Mouse (Mus musculus): ENCODE measurements around the gene Nosip. TPM values are rescaled to one million over a fixed set of nuclear protein-coding genes. Genes with fewer than 3 reads are reported as not detected.

Gene Nosip
- 4.6 TPM for polyA plus RNA-seq (2014; fragmentation: Illumina TruSeq; extraction: RNeasy Lipid Tissue Mini Kit (QIAGEN cat#74804); ENCODE audit: low replicate concordance)

GRCm38 (mm10) chr7:45062239-45062835 is at the start of gene Nosip, which contains the start of gene Prrg2:
Gene Nosip (plus strand): TSS chr7:45062429.
Gene Prrg2 (minus strand): TSS chr7:45062677.

GRCm38 (mm10) chr7:45015957-45016612 is 46.1 kb upstream of the Nosip start, which contains the start of gene Scaf1:
Gene Scaf1 (minus strand): TSS chr7:45016363.

GRCm38 (mm10) chr7:45017242-45018061 is 44.8 kb upstream of the Nosip start, which contains the start of gene Rras:
Gene Rras (plus strand): TSS chr7:45017961.

GRCm38 (mm10) chr7:45052862-45053116 is 9.4 kb upstream of the Nosip start, which contains the start of gene Prr12:
Gene Prr12 (minus strand): TSS chr7:45052881.

GRCm38 (mm10) chr7:45092048-45092447 is 29.8 kb downstream of the Nosip start, which contains the start of gene Rcn3:
Gene Rcn3 (minus strand): TSS chr7:45092221.

GRCm38 (mm10) chr7:45103652-45104180 is 41.5 kb downstream of the Nosip start, which contains the start of gene Fcgrt:
Gene Fcgrt (minus strand): TSS chr7:45103851.

GRCm38 (mm10) chr7:45124224-45125143 is 62.3 kb downstream of the Nosip start, which contains the start of gene Rps11:
Gene Rps11 (minus strand): TSS chr7:45124439.

Other genes starting within 250 kb of the Nosip start
- gene Nup62, start 246.3 kb upstream of the Nosip start, polyA plus RNA-seq (2014; fragmentation: Illumina TruSeq; extraction: RNeasy Lipid Tissue Mini Kit (QIAGEN cat#74804); ENCODE audit: low replicate concordance): 3.6 TPM
- gene Il4i1, start 246.0 kb upstream of the Nosip start, polyA plus RNA-seq (2014; fragmentation: Illumina TruSeq; extraction: RNeasy Lipid Tissue Mini Kit (QIAGEN cat#74804); ENCODE audit: low replicate concordance): not detected
- 1.0 TPM for gene Atf5, start 245.8 kb upstream of the Nosip start, polyA plus RNA-seq (2014; fragmentation: Illumina TruSeq; extraction: RNeasy Lipid Tissue Mini Kit (QIAGEN cat#74804); ENCODE audit: low replicate concordance)
- 1.1 TPM for gene Akt1s1, start 213.4 kb upstream of the Nosip start, polyA plus RNA-seq (2014; fragmentation: Illumina TruSeq; extraction: RNeasy Lipid Tissue Mini Kit (QIAGEN cat#74804); ENCODE audit: low replicate concordance)
- gene Tbc1d17, start 213.3 kb upstream of the Nosip start, polyA plus RNA-seq (2014; fragmentation: Illumina TruSeq; extraction: RNeasy Lipid Tissue Mini Kit (QIAGEN cat#74804); ENCODE audit: low replicate concordance): not detected
- gene Pnkp, start 205.3 kb upstream of the Nosip start, polyA plus RNA-seq (2014; fragmentation: Illumina TruSeq; extraction: RNeasy Lipid Tissue Mini Kit (QIAGEN cat#74804); ENCODE audit: low replicate concordance): not detected
- gene Ptov1, start 192.6 kb upstream of the Nosip start, polyA plus RNA-seq (2014; fragmentation: Illumina TruSeq; extraction: RNeasy Lipid Tissue Mini Kit (QIAGEN cat#74804); ENCODE audit: low replicate concordance): not detected
- 1.3 TPM for gene Med25, start 169.7 kb upstream of the Nosip start, polyA plus RNA-seq (2014; fragmentation: Illumina TruSeq; extraction: RNeasy Lipid Tissue Mini Kit (QIAGEN cat#74804); ENCODE audit: low replicate concordance)
- 0.48 TPM for gene Fuz, start 166.3 kb upstream of the Nosip start, polyA plus RNA-seq (2014; fragmentation: Illumina TruSeq; extraction: RNeasy Lipid Tissue Mini Kit (QIAGEN cat#74804); ENCODE audit: low replicate concordance)
- gene Ap2a1, start 132.9 kb upstream of the Nosip start, polyA plus RNA-seq (2014; fragmentation: Illumina TruSeq; extraction: RNeasy Lipid Tissue Mini Kit (QIAGEN cat#74804); ENCODE audit: low replicate concordance): 9.8 TPM
- gene Tsks, start 119.2 kb upstream of the Nosip start, polyA plus RNA-seq (2014; fragmentation: Illumina TruSeq; extraction: RNeasy Lipid Tissue Mini Kit (QIAGEN cat#74804); ENCODE audit: low replicate concordance): not detected
- 0.15 TPM for gene Cpt1c, start 87.6 kb upstream of the Nosip start, polyA plus RNA-seq (2014; fragmentation: Illumina TruSeq; extraction: RNeasy Lipid Tissue Mini Kit (QIAGEN cat#74804); ENCODE audit: low replicate concordance)
- 2.3 TPM for gene Prmt1, start 75.9 kb upstream of the Nosip start, polyA plus RNA-seq (2014; fragmentation: Illumina TruSeq; extraction: RNeasy Lipid Tissue Mini Kit (QIAGEN cat#74804); ENCODE audit: low replicate concordance)
- gene Irf3, start 64.8 kb upstream of the Nosip start, polyA plus RNA-seq (2014; fragmentation: Illumina TruSeq; extraction: RNeasy Lipid Tissue Mini Kit (QIAGEN cat#74804); ENCODE audit: low replicate concordance): 11.1 TPM
- gene Bcl2l12, start 63.7 kb upstream of the Nosip start, polyA plus RNA-seq (2014; fragmentation: Illumina TruSeq; extraction: RNeasy Lipid Tissue Mini Kit (QIAGEN cat#74804); ENCODE audit: low replicate concordance): not detected
- 2.0 TPM for gene Scaf1, start 46.1 kb upstream of the Nosip start, polyA plus RNA-seq (2014; fragmentation: Illumina TruSeq; extraction: RNeasy Lipid Tissue Mini Kit (QIAGEN cat#74804); ENCODE audit: low replicate concordance)
- gene Rras, start 44.5 kb upstream of the Nosip start, polyA plus RNA-seq (2014; fragmentation: Illumina TruSeq; extraction: RNeasy Lipid Tissue Mini Kit (QIAGEN cat#74804); ENCODE audit: low replicate concordance): 1.1 TPM
- not detected for gene Prr12, start 9.5 kb upstream of the Nosip start, polyA plus RNA-seq (2014; fragmentation: Illumina TruSeq; extraction: RNeasy Lipid Tissue Mini Kit (QIAGEN cat#74804); ENCODE audit: low replicate concordance)
- 9.4 TPM for gene Prrg2, start 248 bp downstream of the Nosip start, polyA plus RNA-seq (2014; fragmentation: Illumina TruSeq; extraction: RNeasy Lipid Tissue Mini Kit (QIAGEN cat#74804); ENCODE audit: low replicate concordance)
- gene Rcn3, start 29.8 kb downstream of the Nosip start, polyA plus RNA-seq (2014; fragmentation: Illumina TruSeq; extraction: RNeasy Lipid Tissue Mini Kit (QIAGEN cat#74804); ENCODE audit: low replicate concordance): not detected
- 3.7 TPM for gene Fcgrt, start 41.4 kb downstream of the Nosip start, polyA plus RNA-seq (2014; fragmentation: Illumina TruSeq; extraction: RNeasy Lipid Tissue Mini Kit (QIAGEN cat#74804); ENCODE audit: low replicate concordance)
- 126 TPM for gene Rps11, start 62.0 kb downstream of the Nosip start, polyA plus RNA-seq (2014; fragmentation: Illumina TruSeq; extraction: RNeasy Lipid Tissue Mini Kit (QIAGEN cat#74804); ENCODE audit: low replicate concordance)
- 181 TPM for gene Rpl13a, start 66.3 kb downstream of the Nosip start, polyA plus RNA-seq (2014; fragmentation: Illumina TruSeq; extraction: RNeasy Lipid Tissue Mini Kit (QIAGEN cat#74804); ENCODE audit: low replicate concordance)
- gene Gm45713, start 73.8 kb downstream of the Nosip start, polyA plus RNA-seq (2014; fragmentation: Illumina TruSeq; extraction: RNeasy Lipid Tissue Mini Kit (QIAGEN cat#74804); ENCODE audit: low replicate concordance): not detected
- gene Flt3l, start 74.0 kb downstream of the Nosip start, polyA plus RNA-seq (2014; fragmentation: Illumina TruSeq; extraction: RNeasy Lipid Tissue Mini Kit (QIAGEN cat#74804); ENCODE audit: low replicate concordance): 13.9 TPM
- not detected for gene Pih1d1, start 91.9 kb downstream of the Nosip start, polyA plus RNA-seq (2014; fragmentation: Illumina TruSeq; extraction: RNeasy Lipid Tissue Mini Kit (QIAGEN cat#74804); ENCODE audit: low replicate concordance)
- gene Aldh16a1, start 92.2 kb downstream of the Nosip start, polyA plus RNA-seq (2014; fragmentation: Illumina TruSeq; extraction: RNeasy Lipid Tissue Mini Kit (QIAGEN cat#74804); ENCODE audit: low replicate concordance): 13.8 TPM
- gene Slc17a7, start 101.5 kb downstream of the Nosip start, polyA plus RNA-seq (2014; fragmentation: Illumina TruSeq; extraction: RNeasy Lipid Tissue Mini Kit (QIAGEN cat#74804); ENCODE audit: low replicate concordance): not detected
- gene Gfy, start 117.1 kb downstream of the Nosip start, polyA plus RNA-seq (2014; fragmentation: Illumina TruSeq; extraction: RNeasy Lipid Tissue Mini Kit (QIAGEN cat#74804); ENCODE audit: low replicate concordance): not detected
- gene Pth2, start 118.6 kb downstream of the Nosip start, polyA plus RNA-seq (2014; fragmentation: Illumina TruSeq; extraction: RNeasy Lipid Tissue Mini Kit (QIAGEN cat#74804); ENCODE audit: low replicate concordance): not detected
- not detected for gene Ccdc155, start 142.5 kb downstream of the Nosip start, polyA plus RNA-seq (2014; fragmentation: Illumina TruSeq; extraction: RNeasy Lipid Tissue Mini Kit (QIAGEN cat#74804); ENCODE audit: low replicate concordance)
- gene Dkkl1, start 149.7 kb downstream of the Nosip start, polyA plus RNA-seq (2014; fragmentation: Illumina TruSeq; extraction: RNeasy Lipid Tissue Mini Kit (QIAGEN cat#74804); ENCODE audit: low replicate concordance): not detected
- gene Tead2, start 153.3 kb downstream of the Nosip start, polyA plus RNA-seq (2014; fragmentation: Illumina TruSeq; extraction: RNeasy Lipid Tissue Mini Kit (QIAGEN cat#74804); ENCODE audit: low replicate concordance): 1.7 TPM
- 2.0 TPM for gene Cd37, start 176.7 kb downstream of the Nosip start, polyA plus RNA-seq (2014; fragmentation: Illumina TruSeq; extraction: RNeasy Lipid Tissue Mini Kit (QIAGEN cat#74804); ENCODE audit: low replicate concordance)
- gene Slc6a16, start 178.7 kb downstream of the Nosip start, polyA plus RNA-seq (2014; fragmentation: Illumina TruSeq; extraction: RNeasy Lipid Tissue Mini Kit (QIAGEN cat#74804); ENCODE audit: low replicate concordance): not detected
- not detected for gene Slc6a21, start 215.1 kb downstream of the Nosip start, polyA plus RNA-seq (2014; fragmentation: Illumina TruSeq; extraction: RNeasy Lipid Tissue Mini Kit (QIAGEN cat#74804); ENCODE audit: low replicate concordance)

All from small intestine, adult 10 weeks (tissue).